Mouse (Mus musculus) frontal cortex, adult 2 months (tissue): Measurements from ENCODE around the gene Myom1. TPM values are rescaled to one million over a fixed set of nuclear protein-coding genes. Genes with fewer than 3 reads are reported as not detected.
"Not testable (repeated sequence)": the region's sequence is repeated elsewhere in the genome, so short reads cannot be mapped to it uniquely, and the experiment has no call there.

Experiments
- DNase-seq, 2 experiments: peaks; one replicate each; pipeline ENCODE4 v3.0.0; 2022; ENCODE audit warnings: low spot score in 1 of 2; ENCODE audit errors: extremely low spot score in 1 of 2
- polyA plus RNA-seq: library from polyadenylated mRNA; depleted of rRNA; stranded (reverse); fragments of >200 nt; gene quantifications from 2 replicates; pipeline ENCODE4 v1.2.3, GENCODE M21; 2012; rRNA removed

Gene Myom1
- polyA plus RNA-seq, result 2.8 and 3.7 TPM in 2 replicates

DNA sequence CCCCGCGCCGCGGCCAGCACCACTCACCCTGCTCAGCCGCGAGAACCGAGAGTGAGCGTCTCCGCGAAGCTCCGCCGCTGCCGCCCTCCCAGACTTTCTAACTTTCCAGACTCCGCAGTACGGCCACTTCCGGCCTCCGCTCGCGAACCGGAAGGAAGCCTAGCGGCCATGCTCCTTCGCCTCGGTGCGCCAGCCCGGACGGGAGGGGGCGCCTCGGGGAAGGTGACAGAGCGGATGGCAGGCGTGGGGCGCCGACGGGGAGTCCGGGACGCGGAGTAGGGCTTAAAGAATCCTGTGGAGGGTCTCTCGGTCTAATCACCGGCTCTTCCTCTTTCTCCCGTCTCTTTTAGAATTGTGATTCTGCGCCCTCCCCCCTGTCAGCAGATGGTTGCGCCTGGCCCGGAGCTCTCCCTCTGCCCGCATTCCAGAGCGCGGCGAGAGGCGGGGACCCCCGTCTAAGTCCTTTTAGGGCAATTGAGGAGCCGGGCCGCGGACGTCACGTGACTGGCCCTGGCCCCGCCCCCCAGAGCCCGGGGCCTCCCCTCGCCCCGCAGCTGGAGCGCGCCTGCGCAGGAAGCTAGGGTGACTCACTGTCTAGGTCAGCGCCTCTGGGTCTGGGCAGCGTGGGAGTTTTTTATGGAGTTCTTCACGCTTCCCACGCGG is at the start of gene Myom1:
Gene Myom1 (plus strand): TSS at position 553 of the 663 bp plus-strand sequence.
- DNase-seq, result peak; percentile 94 to 98

DNA sequence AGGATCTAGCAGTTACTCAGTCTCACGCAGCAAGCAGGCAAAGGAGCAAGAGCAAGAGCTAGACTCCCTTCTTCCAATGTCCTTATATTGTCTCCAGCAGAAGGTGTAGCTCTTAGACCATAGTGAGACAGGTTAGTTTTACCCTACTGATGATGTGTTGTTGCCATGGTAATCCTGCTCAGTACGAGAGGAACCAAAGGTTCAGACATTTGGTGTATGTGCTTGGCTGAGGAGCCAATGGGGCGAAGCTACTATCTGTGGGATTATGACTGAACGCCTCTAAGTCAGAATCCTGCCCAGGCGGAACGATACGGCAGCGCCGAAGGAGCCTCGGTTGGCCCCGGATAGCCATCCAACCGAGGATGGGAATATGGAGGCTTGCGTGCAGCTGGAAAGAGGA is 38.9 kb upstream of the Myom1 start:
- DNase-seq, result peak; percentile 92 to 100

DNA sequence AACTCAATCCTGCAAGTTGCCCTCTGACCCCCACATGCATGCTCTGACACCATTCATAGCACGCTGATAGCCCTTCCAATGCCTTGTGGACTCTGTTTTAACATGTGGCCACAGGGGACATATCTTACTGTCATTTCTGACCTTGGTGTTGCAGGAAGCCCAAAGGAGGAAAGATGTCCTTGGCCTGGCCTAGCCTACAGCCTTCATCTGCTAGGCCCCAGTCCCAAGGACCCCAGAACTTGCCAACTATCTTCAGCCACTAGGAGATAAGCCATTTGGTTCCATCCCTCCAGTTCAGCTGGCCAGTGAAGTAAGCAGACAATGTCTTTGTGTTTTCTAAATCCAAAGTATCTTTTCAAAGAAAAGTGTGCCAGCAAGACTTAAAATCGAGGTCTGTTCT is 37.2 kb upstream of the Myom1 start:
- DNase-seq, result no peak

DNA sequence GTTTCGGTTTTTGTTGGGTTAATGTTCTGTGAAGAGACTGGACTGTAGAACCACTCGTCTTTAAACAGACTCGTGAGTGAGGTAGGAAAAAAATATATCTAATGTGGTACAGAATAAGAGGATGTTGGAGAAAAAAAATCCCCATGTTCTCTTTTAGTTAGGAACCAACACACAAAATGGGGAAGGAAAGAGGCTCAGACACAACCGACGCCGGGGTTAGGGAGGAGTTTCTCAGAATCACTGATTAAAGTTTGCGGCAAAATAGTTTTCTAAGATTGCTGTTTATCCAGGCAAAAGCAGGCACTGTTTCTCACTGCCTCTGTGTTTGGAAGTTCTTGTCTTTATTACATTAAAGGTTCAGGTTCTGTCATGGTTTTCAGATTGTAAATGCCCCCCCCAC is 36.3 kb upstream of the Myom1 start:
- DNase-seq, result no peak

DNA sequence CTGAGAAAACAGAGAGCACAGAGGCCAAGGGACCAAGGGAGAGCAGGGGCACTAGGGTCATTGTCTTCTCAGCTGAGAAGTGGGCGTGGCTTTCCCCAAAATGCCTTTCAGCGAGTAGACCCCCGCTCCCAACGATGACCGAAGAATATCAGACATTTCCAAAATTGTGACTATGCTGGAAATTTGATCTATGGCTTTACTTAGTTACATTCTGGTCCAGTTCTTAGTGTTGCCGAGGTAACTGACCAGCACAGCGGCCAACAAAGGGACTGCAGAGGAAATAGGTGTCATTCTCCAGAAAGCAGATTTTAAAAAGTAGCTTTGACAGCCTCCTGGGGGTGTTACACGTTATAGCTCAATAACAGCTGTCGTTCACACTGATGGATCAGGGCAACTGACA is 35.2 kb upstream of the Myom1 start:
- DNase-seq, result no peak

DNA sequence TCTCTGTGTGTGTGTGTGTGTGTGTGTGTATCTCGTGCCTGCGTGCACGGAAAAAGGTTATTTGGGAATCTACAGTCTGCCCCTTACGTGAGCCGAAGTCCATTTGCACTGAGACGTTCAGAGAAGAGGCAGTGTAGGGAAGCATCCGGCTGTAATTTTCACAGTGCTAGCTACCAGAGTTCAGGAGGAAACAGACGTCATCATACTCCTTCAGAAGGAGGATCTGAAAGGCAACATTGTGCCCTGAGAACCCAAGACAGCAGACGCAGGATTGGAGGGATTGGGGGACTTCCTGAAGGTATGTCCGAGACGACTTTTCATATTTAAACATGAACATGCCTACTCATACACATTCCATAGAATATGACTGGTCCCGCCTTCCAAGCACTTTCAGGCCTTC is 34.8 kb upstream of the Myom1 start:
- DNase-seq, result no peak

DNA sequence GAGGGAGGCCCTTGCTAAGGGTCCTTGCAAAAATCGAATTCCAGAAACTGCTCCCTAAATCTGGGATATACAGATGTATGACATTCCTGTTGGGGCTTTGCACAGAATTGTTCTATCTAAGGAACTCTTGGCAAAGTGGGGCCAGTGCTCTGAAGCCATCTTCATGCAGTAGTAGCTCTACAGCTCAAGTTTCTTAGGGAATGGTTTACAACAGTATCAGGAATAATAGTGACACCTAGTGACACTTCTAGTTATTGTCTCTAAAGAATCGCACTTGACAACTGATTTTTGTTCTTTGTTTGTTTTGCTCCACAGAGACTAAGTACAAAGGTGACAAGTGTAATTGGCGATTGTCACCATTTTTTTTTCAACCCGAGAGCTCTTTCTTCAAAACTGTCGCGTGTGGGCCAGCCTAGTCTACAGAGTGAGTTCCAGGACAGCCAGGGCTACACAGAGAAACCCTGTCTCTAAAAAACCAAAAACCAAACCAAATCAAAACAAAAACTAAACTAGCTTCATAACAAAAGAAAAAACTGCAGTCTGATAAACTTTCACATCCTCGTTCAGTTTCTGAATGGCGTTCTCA is 33.7 kb upstream of the Myom1 start:
- peak in 1 of 2 experiments; percentile 63 for DNase-seq

DNA sequence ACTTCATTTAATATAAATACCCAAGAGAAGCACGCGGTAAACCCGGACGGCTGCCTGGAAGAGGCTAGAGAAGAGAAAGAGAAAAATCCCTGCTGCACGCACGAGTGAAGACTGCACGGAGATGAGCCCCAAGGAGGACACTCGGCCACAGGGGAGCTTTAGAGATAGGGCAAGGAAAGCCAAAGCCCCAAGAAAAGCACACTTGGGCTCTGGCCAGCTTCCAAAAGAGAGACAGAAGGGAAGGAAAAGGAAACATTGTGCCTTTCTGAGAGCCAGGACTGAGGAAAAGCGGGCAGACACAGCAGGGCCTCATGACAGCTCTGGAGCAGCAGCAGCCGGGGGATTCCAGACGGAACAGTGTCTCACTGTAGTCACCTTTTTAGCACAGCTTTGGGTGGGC is 31.2 kb upstream of the Myom1 start:
- no peak for DNase-seq

DNA sequence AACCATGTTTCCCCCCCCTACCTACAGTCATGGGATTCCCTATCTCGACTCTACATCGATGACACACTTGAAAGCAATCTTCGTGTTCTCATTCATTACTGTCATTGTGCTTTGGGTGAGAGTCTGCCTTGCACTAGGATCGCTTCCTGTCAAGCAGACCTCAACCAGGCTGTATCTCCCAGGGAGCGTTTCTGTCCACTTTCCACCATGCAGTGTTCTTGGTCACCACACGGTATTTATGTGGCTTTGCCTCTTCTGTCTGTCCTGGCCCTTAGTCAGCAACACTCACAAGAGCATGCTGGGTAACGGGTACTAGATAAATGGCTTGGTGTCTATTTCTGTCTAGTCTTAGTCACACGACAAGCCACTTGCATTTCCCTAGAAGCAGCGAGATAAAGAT is 29.0 kb upstream of the Myom1 start:
- DNase-seq, result no peak

DNA sequence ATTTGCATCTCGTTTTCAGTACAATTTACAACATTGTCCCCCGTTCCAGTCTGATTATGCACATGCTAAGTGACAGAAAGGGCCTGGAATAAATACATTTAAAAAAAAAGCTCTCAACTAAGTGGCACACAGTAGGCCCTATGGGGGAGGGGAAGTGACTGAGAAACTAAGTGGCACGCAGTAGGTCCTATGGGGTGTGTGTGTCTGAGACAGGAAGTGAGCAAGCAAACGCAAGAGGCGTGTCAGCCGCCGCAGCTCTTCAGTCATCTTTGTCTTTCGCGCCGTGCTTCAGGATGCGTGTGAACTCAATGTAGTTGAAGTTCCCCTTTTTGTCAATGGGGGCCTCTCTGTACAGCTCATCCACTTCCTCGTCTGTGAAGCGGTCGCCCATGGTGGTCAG is 28.4 kb upstream of the Myom1 start:
- not testable (repeated sequence) for DNase-seq

DNA sequence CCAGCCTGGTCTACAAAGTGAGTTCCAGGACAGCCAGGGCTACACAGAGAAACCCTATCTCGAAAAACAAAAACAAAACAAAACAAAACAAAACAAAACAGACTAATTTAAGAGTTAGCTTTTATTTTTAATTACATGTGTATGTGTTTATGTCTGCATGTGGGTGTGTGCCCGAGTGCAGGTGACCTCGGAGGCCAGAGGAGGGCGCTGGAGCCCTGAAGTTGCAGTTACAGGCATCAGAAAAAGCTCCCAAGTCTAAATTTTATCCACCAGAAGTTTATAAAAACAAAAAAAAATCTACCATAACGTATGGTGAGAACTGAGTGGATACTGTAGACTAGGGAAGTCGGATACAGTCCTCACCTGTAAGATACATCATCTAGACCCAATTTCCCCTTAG is 24.6 kb upstream of the Myom1 start:
- DNase-seq, result no peak

DNA sequence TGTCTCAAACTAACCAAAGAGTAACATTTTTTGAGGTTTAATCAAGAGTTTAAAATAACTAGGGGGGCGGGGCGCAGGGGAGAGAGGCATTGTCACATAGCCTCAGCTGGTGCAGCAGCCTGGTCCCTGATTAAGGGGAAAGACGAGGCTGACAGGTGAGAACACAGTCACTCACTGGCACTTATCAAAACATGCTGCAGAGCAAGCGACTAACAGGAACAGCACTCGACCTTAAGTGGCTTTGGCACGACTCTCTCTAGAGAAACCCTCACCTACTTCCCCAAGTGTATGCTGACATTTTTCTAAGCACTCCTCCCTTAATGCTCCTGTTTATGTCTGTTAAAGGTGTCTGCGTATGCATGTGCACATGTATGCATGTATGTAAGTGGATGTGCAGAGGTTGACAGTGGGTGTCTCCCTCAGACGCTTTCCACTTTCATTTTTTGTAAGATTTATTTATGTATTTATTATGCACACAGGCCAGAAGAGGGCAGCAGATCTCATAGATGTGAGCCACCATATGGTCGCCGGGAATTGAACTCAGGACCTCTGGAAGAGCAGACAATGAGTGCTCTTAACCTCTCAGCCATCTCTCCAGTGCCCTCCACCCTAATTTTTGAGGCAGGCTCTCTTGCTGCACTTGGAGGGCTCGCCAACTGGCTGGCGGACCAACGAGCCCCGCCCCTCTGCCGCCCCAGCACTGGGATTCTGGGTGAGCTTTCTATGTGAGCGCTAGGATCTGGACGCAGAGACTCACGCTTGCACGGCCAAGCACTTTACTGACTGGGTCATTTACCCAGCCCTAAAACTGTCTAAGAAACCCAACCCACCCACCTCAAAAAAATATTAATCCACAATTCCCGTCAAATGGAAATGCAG is 22.8 kb upstream of the Myom1 start:
- DNase-seq, result no peak

DNA sequence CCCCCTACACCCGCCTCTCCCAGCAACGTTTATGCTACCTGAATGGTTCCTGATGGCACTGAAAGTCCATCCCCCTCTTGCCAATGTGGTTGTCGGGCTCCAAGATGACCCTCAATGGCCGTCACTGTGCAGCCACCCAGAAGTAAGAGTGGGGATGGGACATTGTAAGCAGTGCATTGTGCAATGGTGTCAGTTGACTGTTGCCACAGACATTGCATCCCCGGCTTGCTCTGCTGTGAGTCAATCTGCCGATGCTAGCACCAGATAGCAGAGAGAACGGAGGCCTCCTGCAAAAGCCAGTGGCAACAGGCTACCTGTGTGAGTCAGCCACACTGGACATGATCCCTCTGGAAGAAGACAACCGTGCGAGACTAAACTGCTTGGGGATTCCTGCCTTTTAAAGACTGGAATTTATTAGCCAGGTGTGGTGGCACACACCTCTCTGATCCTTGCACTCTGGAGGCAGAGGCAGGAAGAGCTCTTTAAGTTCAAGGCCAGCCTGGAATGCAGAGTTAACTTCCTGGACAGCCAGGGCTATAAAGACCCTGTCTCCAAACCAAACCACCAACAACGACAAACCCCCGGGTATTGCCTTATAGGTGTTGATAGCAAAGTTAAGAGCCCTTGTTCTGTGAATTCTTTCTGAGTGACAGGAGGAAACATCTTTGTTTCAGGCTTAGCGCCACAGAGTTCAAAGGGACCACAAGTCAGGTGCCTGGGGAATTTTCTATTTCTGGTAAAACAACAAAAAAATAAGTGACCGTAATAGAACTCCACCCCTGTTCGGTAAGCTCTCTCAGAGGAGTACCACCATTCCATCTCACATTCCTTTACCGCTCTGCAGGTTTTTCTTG is 16.7 kb upstream of the Myom1 start:
- DNase-seq, result no peak

DNA sequence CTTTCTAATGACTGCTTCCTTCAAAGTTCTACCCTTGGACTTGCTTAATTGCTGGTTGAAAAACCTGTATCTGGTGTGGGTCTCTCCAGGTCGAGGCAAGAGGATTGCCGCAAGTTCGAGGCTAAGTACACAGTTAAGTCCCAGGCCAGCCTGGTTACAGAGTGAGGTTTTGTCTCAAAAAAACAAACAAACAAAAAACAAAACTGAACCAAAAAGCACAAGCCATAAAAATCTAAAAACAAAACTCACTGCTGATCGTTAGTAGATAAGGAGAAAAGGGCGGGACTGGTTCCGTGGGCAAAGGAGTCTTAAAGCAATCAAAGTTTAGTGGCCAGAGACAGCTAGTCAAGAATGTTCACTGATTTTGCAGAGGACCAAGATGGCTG is 16.1 kb upstream of the Myom1 start:
- DNase-seq, result no peak

DNA sequence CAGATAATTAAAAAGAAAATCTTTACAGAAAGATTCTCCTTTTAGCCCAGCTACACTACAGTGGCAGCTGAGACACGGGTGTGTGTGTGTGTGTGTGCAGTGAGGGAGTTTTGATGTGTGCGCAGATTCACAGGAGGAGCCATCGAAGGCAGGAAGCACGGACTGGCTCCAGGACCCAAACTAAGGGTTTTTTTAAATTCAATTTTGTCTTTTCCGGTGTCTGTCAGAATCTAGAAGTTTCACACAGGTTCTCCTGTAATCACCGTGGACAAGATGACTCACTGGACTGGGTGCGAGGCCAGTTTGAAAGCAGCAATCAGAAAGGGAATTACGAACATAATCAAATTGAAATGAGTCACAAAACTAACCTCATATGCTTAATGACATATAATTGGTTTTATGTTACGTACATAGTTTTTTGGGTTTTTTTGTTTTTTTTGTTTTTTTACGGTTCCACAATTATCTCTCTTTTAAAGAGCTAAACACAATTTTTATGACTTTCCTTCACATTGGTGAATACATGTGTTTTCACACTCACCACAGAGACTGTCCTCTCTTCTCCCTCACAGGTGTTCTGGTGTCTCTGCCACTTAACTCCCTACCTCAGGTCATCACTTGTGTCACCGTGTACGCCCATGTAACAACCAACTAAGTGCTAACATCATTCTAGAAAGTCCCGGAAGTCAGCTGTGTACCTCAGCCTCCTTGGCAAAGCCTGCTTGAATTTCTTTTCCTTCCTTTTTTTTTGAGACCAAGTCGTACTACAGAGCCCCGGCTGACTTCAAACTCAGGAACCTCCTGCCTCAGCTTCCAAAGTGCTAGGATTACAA is 15.4 kb upstream of the Myom1 start:
- DNase-seq, result no peak

DNA sequence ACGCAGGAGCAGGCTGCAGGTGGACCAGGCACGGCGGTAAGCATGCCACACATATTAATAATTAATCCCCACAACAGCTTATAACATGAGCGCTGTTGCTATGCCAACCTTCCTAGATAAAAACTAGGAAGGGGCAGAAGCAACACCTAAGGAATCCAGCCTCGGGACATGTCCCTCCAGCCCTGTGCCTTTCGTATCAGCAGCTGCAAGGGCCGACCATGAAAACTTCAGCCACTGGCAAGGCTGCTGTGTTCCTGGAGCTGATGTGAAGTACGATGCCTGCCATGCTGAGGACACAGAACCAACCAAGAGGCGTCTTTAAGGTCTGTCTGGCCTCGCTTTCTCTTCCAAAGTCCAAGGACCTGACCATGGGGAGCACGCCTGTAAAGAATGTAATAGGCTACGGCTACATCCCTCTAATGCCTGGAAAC is 14.1 kb upstream of the Myom1 start:
- no peak for DNase-seq

DNA sequence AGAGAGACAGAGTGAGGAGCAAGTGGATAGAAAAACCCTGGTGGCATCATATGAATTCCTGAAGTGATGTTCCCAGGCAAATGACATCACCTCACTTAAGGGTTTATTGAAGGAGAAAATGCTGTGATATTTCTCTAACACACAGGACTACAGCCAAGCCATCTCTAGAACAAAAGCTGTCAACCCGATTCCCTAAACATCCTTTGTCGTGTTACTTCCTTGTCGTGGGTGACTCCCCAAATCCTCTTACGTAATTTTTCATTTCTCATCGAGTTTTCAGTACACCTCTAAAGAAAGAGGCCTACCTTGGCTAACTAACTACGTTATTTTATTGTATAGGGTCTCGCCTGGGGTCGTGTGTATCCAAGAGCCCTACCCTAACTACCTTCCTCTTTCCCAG is 13.0 kb upstream of the Myom1 start:
- DNase-seq, result no peak

DNA sequence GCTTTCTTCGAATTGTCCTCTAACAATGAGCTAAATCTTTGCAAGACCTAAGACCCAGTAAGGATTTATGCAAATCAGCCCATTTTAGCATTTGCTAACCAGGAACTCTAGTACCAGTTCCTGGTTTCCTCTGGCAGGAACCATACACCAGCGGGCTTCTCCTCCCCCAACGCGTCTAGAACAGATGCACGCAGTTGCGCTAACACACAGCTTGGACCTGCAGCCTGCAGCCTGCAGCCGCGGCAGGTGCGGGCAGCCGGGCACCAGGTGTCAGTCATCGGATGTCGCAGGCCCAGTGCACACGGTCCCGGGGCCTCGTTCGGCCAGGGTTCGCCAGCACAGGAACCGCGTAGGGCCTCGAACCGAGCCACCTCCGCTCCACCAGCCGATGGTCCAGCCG is 12.4 kb upstream of the Myom1 start:
- DNase-seq, result peak in 1 of 2 experiments; percentile 58

DNA sequence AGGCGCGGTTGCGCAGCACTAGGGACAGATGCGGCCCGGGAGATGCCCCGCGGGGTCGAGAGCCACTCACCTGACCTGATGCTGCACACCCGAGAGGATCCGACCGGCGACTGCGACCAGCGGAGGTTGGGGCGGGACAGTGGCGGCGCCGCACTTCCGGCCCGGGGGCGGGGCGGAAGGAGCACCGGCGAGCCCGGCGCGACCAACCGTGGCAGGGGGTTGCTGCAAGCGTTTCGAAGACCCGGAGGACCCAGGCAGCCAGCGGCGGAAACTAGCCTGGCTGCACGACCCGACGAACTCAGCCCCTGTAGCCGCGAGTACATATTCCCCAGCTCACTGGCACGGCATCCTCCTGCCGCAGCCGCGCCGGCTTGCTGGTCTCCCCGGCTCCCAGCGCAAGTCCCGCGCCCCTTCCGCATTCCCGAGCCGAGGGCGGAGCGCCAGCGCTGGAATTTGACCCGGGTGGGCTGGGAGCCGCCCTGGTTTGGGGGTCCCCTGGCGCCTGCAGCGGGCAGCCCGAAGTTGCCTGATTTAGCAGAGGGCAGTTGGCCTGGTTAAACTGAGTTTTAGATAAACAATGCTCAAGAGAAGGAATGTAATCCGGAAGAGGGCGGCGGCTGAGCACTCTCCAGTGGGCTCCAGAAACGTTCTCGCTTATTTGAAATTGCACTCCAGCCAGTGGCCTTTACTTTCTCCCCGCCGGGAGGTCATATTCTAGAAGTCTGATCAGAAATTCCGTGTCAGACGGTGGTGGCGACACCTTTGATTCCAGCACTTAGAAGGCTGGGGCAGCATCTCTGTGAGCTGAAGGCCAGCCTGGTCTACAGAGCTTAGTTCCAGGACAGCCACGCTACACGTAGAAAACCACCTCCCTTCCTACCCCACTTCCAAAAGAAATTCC is 11.8 kb upstream of the Myom1 start:
- DNase-seq, result peak; percentile 48 to 78
